Mouse (Mus musculus) midbrain, embryonic 13.5 days (tissue): ENCODE results near the gene Nabp2. TPM values are rescaled to one million over a fixed set of nuclear protein-coding genes. Genes with fewer than 3 reads are reported as not detected.
A peak's percentile ranks its signal among the peaks of the same experiment; 100 is the strongest.

Experiments used
- ATAC-seq: fragments of 200-750 bp; cut with Nextera tagmentation; 2 replicates; pipeline ENCODE4 v1.8.0; 2017; ENCODE audit warnings: mild to moderate bottlenecking, moderate TSS enrichment, moderate library complexity
- H3K27ac ChIP-seq: fragments of 300-500 bp; sonication (generic); 2 replicates; pipeline ENCODE4 v1.5.1; 2015; ENCODE audit warnings: inconsistent platforms, mild to moderate bottlenecking, moderate library complexity
- H3K27me3 ChIP-seq: fragments of 300-500 bp; sonication (generic); 2 replicates; pipeline ENCODE4 v1.6.1; 2015; ENCODE audit warnings: mild to moderate bottlenecking, inconsistent platforms
- H3K36me3 ChIP-seq: fragments of 300-500 bp; sonication (generic); 2 replicates; pipeline ENCODE4 v1.6.1; 2015; ENCODE audit warnings: mild to moderate bottlenecking, inconsistent platforms
- H3K4me1 ChIP-seq: fragments of 300-500 bp; sonication (generic); replicated peaks from 2 replicates; pipeline ENCODE4 v1.6.1; 2015; ENCODE audit warnings: inconsistent platforms
- H3K4me2 ChIP-seq: fragments of 300-500 bp; sonication (generic); replicated peaks from 2 replicates; pipeline ENCODE4 v1.6.1; 2015; ENCODE audit warnings: moderate library complexity, mild to moderate bottlenecking, inconsistent platforms
- H3K4me3 ChIP-seq: fragments of 300-500 bp; sonication (generic); replicated peaks from 2 replicates; pipeline ENCODE4 v1.5.1; 2015; ENCODE audit warnings: mild to moderate bottlenecking, inconsistent platforms
- H3K9ac ChIP-seq: fragments of 300-500 bp; sonication (generic); replicated peaks from 2 replicates; pipeline ENCODE4 v1.6.1; 2015; ENCODE audit warnings: mild to moderate bottlenecking, inconsistent platforms
- H3K9me3 ChIP-seq: fragments of 300-500 bp; sonication (generic); 2 replicates; pipeline ENCODE4 v1.6.1; 2016; ENCODE audit warnings: mild to moderate bottlenecking, inconsistent platforms
- WGBS: fragments of 180-500 bp; shearing (Covaris S2); methylation state at CpG from one replicate; pipeline ENCODE4 v1.1.7; 2015; 5-methylcytosine and 5-hydroxymethylcytosine counted together
- polyA plus RNA-seq: library from polyadenylated mRNA; unstranded; fragments of >200 nt; fragmentation: Nextera tagmentation; extraction: Ambion mirVana; gene quantifications from 2 replicates; pipeline ENCODE4 v1.2.1, GENCODE M21; 2015

Nabp2 gene
- polyA plus RNA-seq, 1 experiment from 2014 or later = 142 TPM

- no peak overlapping the region for H3K27ac ChIP-seq
Measured at GRCm38 (mm10) chr10:128400338-128400737, 11.0 kb downstream of the Nabp2 start.

GRCm38 (mm10) chr10:128397466-128397865 is 13.8 kb downstream of the Nabp2 start:
- Histone ChIP-seq H3K36me3 (peaks cover 45% of the 10 kb centered on the region), H3K27ac (peak overlapping the region; percentile 68; the same call in 1 of the 2 replicates), H3K9me3 (no peaks in the 10 kb centered on the region), H3K27me3 (no peaks in the 10 kb centered on the region), H3K9ac (peak overlapping the region; percentile 3; the same call in 1 of the 2 replicates), H3K4me3 (no peak overlapping the region), H3K4me1 (peaks cover 17% of the 10 kb centered on the region), H3K4me2 (no peak overlapping the region)
- ATAC-seq = peak; percentile 10; the same call in 1 of the 2 replicates
- 56% methylated on average over 7 of the region's 7 CpGs for WGBS

More at GRCm38 (mm10) chr10:128400338-128400737, 11.0 kb downstream of the Nabp2 start:
- no peak for ATAC-seq
- H3K36me3 ChIP-seq = peaks cover 26% of the 10 kb centered on the region
- H3K9ac ChIP-seq = no peak overlapping the region
- peaks cover 17% of the 10 kb centered on the region; the same call in 1 of the 2 replicates for H3K4me1 ChIP-seq
- H3K9me3 ChIP-seq = no peaks in the 10 kb centered on the region
- 33% methylated on average over 5 of the region's 5 CpGs for WGBS
- no peaks in the 10 kb centered on the region for H3K27me3 ChIP-seq
- H3K4me2 ChIP-seq = no peak overlapping the region
- H3K4me3 ChIP-seq = no peak overlapping the region

- Histone ChIP-seq H3K36me3 (peaks cover 52% of the 10 kb centered on the region), H3K4me1 (peaks cover 17% of the 10 kb centered on the region), H3K9ac (no peak overlapping the region), H3K4me2 (no peak overlapping the region), H3K27me3 (no peaks in the 10 kb centered on the region), H3K27ac (no peak overlapping the region), H3K9me3 (no peaks in the 10 kb centered on the region), H3K4me3 (no peak overlapping the region)
- ATAC-seq = no peak
- 74% methylated on average over 10 of the region's 10 CpGs for WGBS
Measured at GRCm38 (mm10) chr10:128396716-128397264, 14.5 kb downstream of the Nabp2 start.

- ATAC-seq = no peak
- no peak overlapping the region for H3K27ac ChIP-seq
- H3K9me3 ChIP-seq = no peaks in the 10 kb centered on the region
- peaks cover 54% of the 10 kb centered on the region for H3K36me3 ChIP-seq
- H3K9ac ChIP-seq = no peak overlapping the region
- no peak overlapping the region for H3K4me3 ChIP-seq
- H3K27me3 ChIP-seq = no peaks in the 10 kb centered on the region
- 67% methylated on average over 11 of the region's 11 CpGs for WGBS
- no peak overlapping the region for H3K4me2 ChIP-seq
- H3K4me1 ChIP-seq = peaks cover 17% of the 10 kb centered on the region
Measured at GRCm38 (mm10) chr10:128396017-128396673, 15.1 kb downstream of the Nabp2 start.

GRCm38 (mm10) chr10:128391850-128392249 is 19.4 kb downstream of the Nabp2 start:
- H3K27ac ChIP-seq = no peak overlapping the region
- H3K36me3 ChIP-seq = peaks cover 96% of the 10 kb centered on the region
- no peak for ATAC-seq
- no peaks in the 10 kb centered on the region for H3K9me3 ChIP-seq
- H3K4me3 ChIP-seq = no peak overlapping the region
- peaks cover 3% of the 10 kb centered on the region; the same call in 1 of the 2 replicates for H3K4me1 ChIP-seq
- H3K9ac ChIP-seq = no peak overlapping the region
- 82% methylated on average over 6 of the region's 6 CpGs for WGBS
- no peaks in the 10 kb centered on the region for H3K27me3 ChIP-seq
- no peak overlapping the region for H3K4me2 ChIP-seq

- H3K27me3 ChIP-seq = no peaks in the 10 kb centered on the region
- H3K36me3 ChIP-seq = peaks cover 97% of the 10 kb centered on the region
- ATAC-seq = no peak
- no peaks in the 10 kb centered on the region for H3K9me3 ChIP-seq
- 87% methylated on average over 12 of the region's 12 CpGs for WGBS
- H3K4me3 ChIP-seq = no peak overlapping the region
- no peak overlapping the region for H3K27ac ChIP-seq
- H3K4me1 ChIP-seq = no peaks in the 10 kb centered on the region; the same call in 1 of the 2 replicates
- H3K4me2 ChIP-seq = no peak overlapping the region
- no peak overlapping the region for H3K9ac ChIP-seq
Measured at GRCm38 (mm10) chr10:128390366-128390765, 20.9 kb downstream of the Nabp2 start.

GRCm38 (mm10) chr10:128389570-128389969 is 21.7 kb downstream of the Nabp2 start:
- Histone ChIP-seq H3K4me1 (no peaks in the 10 kb centered on the region; the same call in 1 of the 2 replicates), H3K36me3 (peaks cover 99% of the 10 kb centered on the region), H3K9ac (no peak overlapping the region), H3K4me3 (no peak overlapping the region), H3K27ac (0 out of 2 replicates have a peak overlapping the region, but pooled peaks have one; percentile 3), H3K27me3 (no peaks in the 10 kb centered on the region), H3K4me2 (no peak overlapping the region), H3K9me3 (no peaks in the 10 kb centered on the region)
- no peak for ATAC-seq
- 92% methylated on average over 6 of the region's 6 CpGs for WGBS

- H3K27me3 ChIP-seq = no peaks in the 10 kb centered on the region
- peaks cover 99% of the 10 kb centered on the region for H3K36me3 ChIP-seq
- no peaks in the 10 kb centered on the region; the same call in 1 of the 2 replicates for H3K4me1 ChIP-seq
- no peak overlapping the region for H3K4me2 ChIP-seq
- H3K27ac ChIP-seq = 0 out of 2 replicates have a peak overlapping the region, but pooled peaks have one; percentile 3
- no peak for ATAC-seq
- WGBS = 92% methylated on average over 14 of the region's 14 CpGs
- no peak overlapping the region for H3K4me3 ChIP-seq
- no peak overlapping the region for H3K9ac ChIP-seq
- no peaks in the 10 kb centered on the region for H3K9me3 ChIP-seq
Measured at GRCm38 (mm10) chr10:128388941-128389340, 22.4 kb downstream of the Nabp2 start.

- Histone ChIP-seq H3K27me3 (no peaks in the 10 kb centered on the region), H3K27ac (no peak overlapping the region), H3K9me3 (no peaks in the 10 kb centered on the region), H3K4me2 (no peak overlapping the region), H3K9ac (no peak overlapping the region), H3K36me3 (peaks cover 99% of the 10 kb centered on the region), H3K4me3 (no peak overlapping the region), H3K4me1 (no peaks in the 10 kb centered on the region)
- 86% methylated on average over 7 of the region's 7 CpGs for WGBS
- ATAC-seq = peak; percentile 27; the same call in 1 of the 2 replicates
Measured at GRCm38 (mm10) chr10:128385902-128386301, 25.4 kb downstream of the Nabp2 start.

- peaks cover 93% of the 10 kb centered on the region for H3K36me3 ChIP-seq
- ATAC-seq = no peak
- H3K4me3 ChIP-seq = no peak overlapping the region
- no peak overlapping the region for H3K27ac ChIP-seq
- no peak overlapping the region for H3K4me2 ChIP-seq
- H3K9me3 ChIP-seq = no peaks in the 10 kb centered on the region
- H3K9ac ChIP-seq = no peak overlapping the region
- WGBS = 86% methylated on average over 8 of the region's 8 CpGs
- H3K4me1 ChIP-seq = peaks cover 20% of the 10 kb centered on the region
- no peaks in the 10 kb centered on the region for H3K27me3 ChIP-seq
Measured at GRCm38 (mm10) chr10:128382482-128382881, 28.8 kb downstream of the Nabp2 start.

GRCm38 (mm10) chr10:128380565-128380964 is 30.7 kb downstream of the Nabp2 start:
- H3K9ac ChIP-seq = no peak overlapping the region
- no peaks in the 10 kb centered on the region for H3K27me3 ChIP-seq
- H3K4me1 ChIP-seq = peaks cover 27% of the 10 kb centered on the region
- H3K9me3 ChIP-seq = no peaks in the 10 kb centered on the region
- H3K36me3 ChIP-seq = peaks cover 74% of the 10 kb centered on the region
- no peak overlapping the region for H3K4me2 ChIP-seq
- no peak overlapping the region for H3K27ac ChIP-seq
- 90% methylated on average over 5 of the region's 5 CpGs for WGBS
- no peak for ATAC-seq
- no peak overlapping the region for H3K4me3 ChIP-seq

- Histone ChIP-seq H3K36me3 (peaks cover 61% of the 10 kb centered on the region), H3K9ac (peak overlapping the region; percentile 100; the same call in 1 of the 2 replicates), H3K4me3 (no peak overlapping the region; the same call in 1 of the 2 replicates), H3K9me3 (no peaks in the 10 kb centered on the region), H3K27me3 (no peaks in the 10 kb centered on the region), H3K4me1 (peaks cover 27% of the 10 kb centered on the region), H3K27ac (no peak overlapping the region), H3K4me2 (peak overlapping the region; percentile 15; the same call in 1 of the 2 replicates)
- ATAC-seq = no peak
- 94% methylated on average over 7 of the region's 7 CpGs for WGBS
Measured at GRCm38 (mm10) chr10:128379260-128379659, 32.0 kb downstream of the Nabp2 start.
